9 mouse cellular contexts compared by ENCODE assay signal in the genomic region with DNA sequence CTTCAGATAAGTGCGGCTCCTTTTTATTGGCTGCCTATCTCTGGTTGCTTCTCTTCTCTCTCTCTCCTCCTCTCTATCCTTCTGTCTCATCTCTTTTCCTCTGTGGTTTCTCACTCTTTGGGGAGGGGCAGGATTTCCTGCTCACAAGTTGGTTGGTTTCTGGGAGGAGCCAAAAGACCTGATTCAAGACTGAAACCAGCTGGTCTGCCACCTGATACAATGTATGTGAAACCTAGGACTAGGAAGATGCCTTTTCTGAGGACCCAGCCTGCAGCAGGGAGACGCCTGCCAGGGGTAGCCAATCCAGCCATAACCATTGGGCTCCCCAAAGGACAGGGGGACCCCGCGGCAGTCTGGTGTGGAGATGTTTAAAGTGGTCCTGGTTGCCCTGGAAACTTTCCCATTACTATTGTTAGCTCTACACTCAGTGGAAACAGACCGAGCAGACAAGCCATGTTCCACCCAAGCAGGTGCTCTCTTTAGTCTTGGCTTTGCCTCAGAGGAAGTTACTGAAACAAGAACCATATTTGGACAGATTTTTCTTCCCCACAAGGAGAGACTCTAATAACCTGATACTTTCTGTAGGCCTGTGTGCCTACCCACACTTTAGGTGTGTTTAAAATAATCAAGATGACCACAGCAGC. TPM values are rescaled to one million over a fixed set of nuclear protein-coding genes. Genes with fewer than 3 reads are reported as not detected.
DNase-seq lines count a peak whose midpoint lies in the region; ATAC-seq lines count a peak whose summit lies in the region.
"Had no signal": no experiment of that assay in that cellular context is flagged by ENCODE, and none has a peak within 500 bp of the region (broad histone marks: within the 10 kb centered on the region; RNA-seq: fewer than 3 reads in every experiment).

Gene Hsd11b1, minus strand, starts transcription at position 121 of the 644 bp plus-strand sequence.

- no peak for DNase-seq in heart, adult 18-20 months
- DNase-seq in heart, postnatal 4 days = no peak
- DNase-seq in CD4-positive helper T cell, adult 2 months (ENCODE audit: low read depth, low spot score) = peak; percentile 92
- no peak for DNase-seq in Muller cell, postnatal 12 days (ENCODE audit: inconsistent ontology term)
- no peak for DNase-seq in right cerebral cortex, adult 18-20 months

- H3K27ac ChIP-seq in midbrain, embryonic 15.5 days = no peak within 1 kb of the TSS

- H3K27me3 ChIP-seq in midbrain, embryonic 15.5 days (replicated peaks) = no peaks in the 10 kb centered on the region

- WGBS in midbrain, embryonic 15.5 days = 68% methylated on average over 5 of the region's 5 CpGs

- no peak for ATAC-seq in erythroblast, adult 5-6 weeks (replicated peaks; ENCODE audit: low FRiP score, poor library complexity, severe bottlenecking)
- ATAC-seq in megakaryocyte, adult 5-6 weeks (ENCODE audit: poor library complexity, severe bottlenecking) = peak; percentile 80
- ATAC-seq in midbrain, embryonic 15.5 days (replicated peaks) = no peak

- no peak within 1 kb of the TSS for H3K4me2 ChIP-seq in midbrain, embryonic 15.5 days

- H3K9me3 ChIP-seq in midbrain, embryonic 15.5 days = no peaks in the 10 kb centered on the region

- no peak within 1 kb of the TSS for H3K9ac ChIP-seq in midbrain, embryonic 15.5 days

- no peak within 1 kb of the TSS for H3K4me3 ChIP-seq in midbrain, embryonic 15.5 days
- H3K4me3 ChIP-seq: erythroblast, embryonic 14.5 days had no signal

- no peaks in the 10 kb centered on the region for H3K4me1 ChIP-seq in midbrain, embryonic 15.5 days

- no peaks in the 10 kb centered on the region for H3K36me3 ChIP-seq in midbrain, embryonic 15.5 days (replicated peaks)

RNA-seq across cellular contexts. Expression of gene Hsd11b1, which starts in this region (rescaled TPM):
- 10 to 100 TPM; 15.1 to 19.6 TPM for total RNA-seq in heart, adult 18-20 months (2021)
- 1 to 10 TPM; 1.0 to 1.5 TPM for total RNA-seq in heart, postnatal 4 days (2021)
- total RNA-seq in erythroblast, adult 5-6 weeks (2015; ENCODE audit: low replicate concordance) = 55.6 and 58.0 TPM in 2 replicates
- 11.5 and 18.0 TPM in 2 replicates for total RNA-seq in erythroblast, adult 5-6 weeks (2017; ENCODE audit: low replicate concordance)
- 77.6 and 78.5 TPM in 2 replicates for total RNA-seq in megakaryocyte, adult 5-6 weeks (2015)
- total RNA-seq in megakaryocyte, adult 5-6 weeks (2017) = 36.9 and 44.9 TPM in 2 replicates
- 0.41 TPM in 1 of 2 replicates, not detected in the other for polyA plus RNA-seq in midbrain, embryonic 15.5 days (2015; fragmentation: Nextera tagmentation; extraction: Ambion mirVana)
- polyA plus RNA-seq: erythroblast, embryonic 14.5 days had no signal

Comparison
In these comparisons a context has a peak if more than half of its experiments do, and no peak if none do; other contexts are left out.
1. RNA of gene Hsd11b1 (total RNA-seq): 36.9 to 78.5 TPM in megakaryocyte, adult 5-6 weeks, 11.5 to 58.0 TPM in erythroblast, adult 5-6 weeks and 15.1 to 19.6 TPM in heart, adult 18-20 months; 1.0 to 1.5 TPM in heart, postnatal 4 days; every median in the first group is over 4 times any median in the second.